Mouse (Mus musculus): ENCODE measurements around the gene Lrch1.

- no peak for TF ChIP-seq CTCF (IDR thresholded peaks at IDR 0.05)
- TF ChIP-seq POLR2A (IDR thresholded peaks at IDR 0.05; ENCODE audit: insufficient read depth, low read depth, low read length), result no peak
- no peak for TF ChIP-seq EP300 (IDR thresholded peaks at IDR 0.05; ENCODE audit: insufficient read depth, low read depth, low read length)
Observed at GRCm38 (mm10) chr14:74883204-74883603, 64.5 kb downstream of the Lrch1 start.
